Mouse (Mus musculus): ENCODE measurements around the gene Tfap2c.

DNA sequence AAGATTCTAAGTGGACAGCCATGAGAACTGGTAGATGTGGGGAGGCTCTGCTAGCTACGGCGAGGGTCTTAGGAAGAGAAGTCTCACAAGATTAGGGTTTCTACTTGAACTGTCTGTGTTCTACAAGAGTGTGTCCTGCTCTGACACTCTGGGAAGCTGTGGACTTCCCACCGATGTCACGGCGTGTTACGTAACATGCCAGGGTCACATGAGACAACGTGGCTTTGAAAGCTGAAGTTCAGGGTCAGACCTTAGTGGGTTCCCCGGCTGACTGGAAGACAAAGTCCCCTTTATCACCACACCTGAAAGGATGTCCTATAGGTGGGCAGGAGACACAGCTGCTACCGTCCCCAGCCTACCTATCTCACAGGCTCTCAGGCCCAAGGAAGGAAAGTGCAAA, 48.5 kb downstream of the Tfap2c start:
- TF ChIP-seq POLR2A (IDR thresholded peaks at IDR 0.05; ENCODE audit: low read depth, low read length) (no peak), CTCF (IDR thresholded peaks at IDR 0.05; ENCODE audit: extremely low read depth, insufficient read length, insufficient replicate concordance, low read depth, low read length) (no peak)

All from small intestine, adult 2 months (tissue).